Mouse (Mus musculus) kidney, postnatal 0 days (tissue): ENCODE results near the gene Anapc16. TPM values are rescaled to one million over a fixed set of nuclear protein-coding genes. Genes with fewer than 3 reads are reported as not detected.
A peak's percentile ranks its signal among the peaks of the same experiment; 100 is the strongest.

Source experiments
- ATAC-seq: fragments of 200-750 bp; cut with Nextera tagmentation; replicated peaks from 2 replicates; pipeline ENCODE4 v1.8.0; 2017; ENCODE audit warnings: low read depth, moderate number of reproducible peaks, moderate TSS enrichment, moderate library complexity; ENCODE audit not compliant: low FRiP score
- DNase-seq: peaks from one replicate; pipeline ENCODE4 v3.0.0-alpha.2; 2016; ENCODE audit warnings: low spot score
- H3K27ac ChIP-seq: fragments of 300-500 bp; sonication (generic); 2 replicates; pipeline ENCODE4 v1.5.1; 2014; ENCODE audit warnings: mild to moderate bottlenecking
- H3K27me3 ChIP-seq: fragments of 300-500 bp; sonication (generic); 2 replicates; pipeline ENCODE4 v1.6.1; 2014; ENCODE audit warnings: low read length, mixed read lengths; ENCODE audit not compliant: insufficient read depth
- H3K36me3 ChIP-seq: fragments of 300-500 bp; sonication (generic); 2 replicates; pipeline ENCODE4 v1.6.1; 2014; ENCODE audit warnings: low read length, mixed read lengths; ENCODE audit not compliant: insufficient read depth
- H3K4me1 ChIP-seq: fragments of 300-500 bp; sonication (generic); replicated peaks from 2 replicates; pipeline ENCODE4 v1.6.1; 2014; ENCODE audit warnings: antibody characterized with exemption, low read length, mixed read lengths; ENCODE audit not compliant: insufficient read depth
- H3K4me2 ChIP-seq: fragments of 300-500 bp; sonication (generic); 2 replicates; pipeline ENCODE4 v1.6.1; 2014; ENCODE audit warnings: mild to moderate bottlenecking, low read length, moderate library complexity, mixed read lengths
- H3K4me3 ChIP-seq: fragments of 300-500 bp; sonication (generic); replicated peaks from 2 replicates; pipeline ENCODE4 v1.5.1; 2014; ENCODE audit warnings: low read depth, low read length
- H3K9ac ChIP-seq: fragments of 300-500 bp; sonication (generic); 2 replicates; pipeline ENCODE4 v1.6.1; 2014; ENCODE audit warnings: low read depth, low read length
- H3K9me3 ChIP-seq: fragments of 300-500 bp; sonication (generic); replicated peaks from 2 replicates; pipeline ENCODE4 v1.6.1; 2016; ENCODE audit warnings: low read length, inconsistent platforms, mixed read lengths
- CTCF ChIP-seq: IDR thresholded peaks from 2 replicates; pipeline ENCODE4 v1.5.1; 2016; ENCODE audit warnings: antibody characterized with exemption, low read depth, mild to moderate bottlenecking, moderate library complexity
- WGBS: fragments of 180-500 bp; shearing (Covaris S2); extraction: QIAGEN DNeasy Blood & Tissue Kit; methylation state at CpG from one replicate; pipeline ENCODE4 v1.1.7; 2014; 5-methylcytosine and 5-hydroxymethylcytosine counted together
- polyA plus RNA-seq: library from polyadenylated mRNA; unstranded; fragments of >200 nt; fragmentation: Nextera tagmentation; extraction: Ambion mirVana; gene quantifications from 2 replicates; pipeline ENCODE4 v1.2.1, GENCODE M21; 2015

Gene Anapc16
- polyA plus RNA-seq, 1 experiment from 2014 or later = 106 TPM

GRCm38 (mm10) chr10:59972534-59972933 lies 30.4 kb downstream of the Anapc16 start:
- Histone ChIP-seq H3K4me3 (no peak overlapping the region), H3K4me2 (no peak overlapping the region), H3K9me3 (no peaks in the 10 kb centered on the region), H3K27ac (peak overlapping the region; percentile 84), H3K9ac (no peak overlapping the region), H3K36me3 (no peaks in the 10 kb centered on the region), H3K4me1 (peaks cover 26% of the 10 kb centered on the region; the same call in 1 of the 2 replicates), H3K27me3 (no peaks in the 10 kb centered on the region)
- WGBS = 59% methylated on average over 2 of the region's 2 CpGs
- peak; percentile 44 for DNase-seq
- no peak for TF ChIP-seq CTCF
- ATAC-seq = no peak

GRCm38 (mm10) chr10:59971813-59972212 lies 31.1 kb downstream of the Anapc16 start:
- Histone ChIP-seq H3K36me3 (no peaks in the 10 kb centered on the region), H3K4me3 (no peak overlapping the region), H3K4me1 (peaks cover 26% of the 10 kb centered on the region; the same call in 1 of the 2 replicates), H3K9ac (no peak overlapping the region), H3K4me2 (no peak overlapping the region), H3K27ac (0 out of 2 replicates have a peak overlapping the region, but pooled peaks have one; percentile 84), H3K9me3 (no peaks in the 10 kb centered on the region), H3K27me3 (no peaks in the 10 kb centered on the region)
- WGBS = 89% methylated on average over 8 of the region's 8 CpGs
- no peak for TF ChIP-seq CTCF
- no peak for DNase-seq
- ATAC-seq = no peak

- Histone ChIP-seq H3K4me2 (peak overlapping the region; percentile 75), H3K9ac (peak overlapping the region; percentile 70; the same call in 1 of the 2 replicates), H3K4me1 (peaks cover 29% of the 10 kb centered on the region; the same call in 1 of the 2 replicates), H3K9me3 (no peaks in the 10 kb centered on the region), H3K4me3 (no peak overlapping the region), H3K27ac (peak overlapping the region; percentile 92), H3K27me3 (no peaks in the 10 kb centered on the region), H3K36me3 (no peaks in the 10 kb centered on the region)
- 27% methylated on average over 6 of the region's 6 CpGs for WGBS
- TF ChIP-seq CTCF = no peak
- DNase-seq = no peak
- no peak for ATAC-seq
Measured at GRCm38 (mm10) chr10:59970450-59971062, 32.4 kb downstream of the Anapc16 start.

GRCm38 (mm10) chr10:59969821-59970449 lies 33.0 kb downstream of the Anapc16 start:
- Histone ChIP-seq H3K36me3 (no peaks in the 10 kb centered on the region), H3K4me2 (peak overlapping the region; percentile 75), H3K27me3 (no peaks in the 10 kb centered on the region), H3K9ac (peak overlapping the region; percentile 70), H3K4me3 (peak overlapping the region; percentile 41), H3K27ac (peak overlapping the region; percentile 92), H3K9me3 (no peaks in the 10 kb centered on the region), H3K4me1 (peaks cover 35% of the 10 kb centered on the region)
- no peak for TF ChIP-seq CTCF
- DNase-seq (peak; percentile 87), ATAC-seq (peak; percentile 60)
- whole genome bisulfite sequencing = 3% methylated on average over 25 of the region's 25 CpGs

- Histone ChIP-seq H3K36me3 (no peaks in the 10 kb centered on the region), H3K9me3 (no peaks in the 10 kb centered on the region), H3K9ac (no peak overlapping the region), H3K4me3 (no peak overlapping the region), H3K27me3 (no peaks in the 10 kb centered on the region), H3K27ac (no peak overlapping the region), H3K4me2 (no peak overlapping the region), H3K4me1 (peaks cover 21% of the 10 kb centered on the region)
- WGBS = 76% methylated on average over 6 of the region's 6 CpGs
- no peak for ATAC-seq
- no peak for DNase-seq
- no peak for TF ChIP-seq CTCF
Measured at GRCm38 (mm10) chr10:59967309-59967942, 35.5 kb downstream of the Anapc16 start.

GRCm38 (mm10) chr10:59966743-59967142 lies 36.2 kb downstream of the Anapc16 start:
- WGBS = 95% methylated on average over 6 of the region's 6 CpGs
- Histone ChIP-seq H3K9ac (no peak overlapping the region), H3K4me1 (peaks cover 21% of the 10 kb centered on the region), H3K4me2 (no peak overlapping the region), H3K4me3 (no peak overlapping the region), H3K27ac (no peak overlapping the region), H3K27me3 (no peaks in the 10 kb centered on the region), H3K36me3 (no peaks in the 10 kb centered on the region), H3K9me3 (no peaks in the 10 kb centered on the region)
- DNase-seq (no peak), ATAC-seq (no peak)
- TF ChIP-seq CTCF = peak; percentile 43
